Mouse (Mus musculus) forebrain, embryonic 11.5 days (tissue): ENCODE measurements at regions not wholly inside any gene's neighbourhood (a gene's known extent, or its start where the extent isn't known, plus 50 kb on each side); places are given as distances from the start of the nearest gene placed in this dataset.

ENCODE experiments used
- ATAC-seq: fragments of 200-750 bp; cut with Nextera tagmentation; replicated peaks from 2 replicates; pipeline ENCODE4 v1.8.0; 2017; ENCODE audit warnings: moderate TSS enrichment; ENCODE audit not compliant: low FRiP score
- DNase-seq: peaks from one replicate; pipeline ENCODE4 v3.0.0-alpha.2; 2017; ENCODE audit warnings: low spot score
- H3K27ac ChIP-seq: fragments of 300-500 bp; sonication (generic); 2 replicates; pipeline ENCODE4 v1.5.1; 2014; ENCODE audit warnings: low read depth, low read length
- H3K27me3 ChIP-seq: fragments of 300-500 bp; sonication (generic); 2 replicates; pipeline ENCODE4 v1.6.1; 2014; ENCODE audit warnings: mild to moderate bottlenecking, low read length, mixed read lengths; ENCODE audit not compliant: control insufficient read depth, insufficient read depth
- H3K36me3 ChIP-seq: fragments of 300-500 bp; sonication (generic); 2 replicates; pipeline ENCODE4 v1.6.1; 2014; ENCODE audit warnings: mild to moderate bottlenecking, low read length, moderate library complexity, mixed read lengths; ENCODE audit not compliant: control insufficient read depth, insufficient read depth
- H3K4me1 ChIP-seq: fragments of 300-500 bp; sonication (generic); replicated peaks from 2 replicates; pipeline ENCODE4 v1.6.1; 2014; ENCODE audit warnings: low read length, mixed read lengths; ENCODE audit not compliant: control insufficient read depth, insufficient read depth
- H3K4me2 ChIP-seq: fragments of 300-500 bp; sonication (generic); 2 replicates; pipeline ENCODE4 v1.6.1; 2014; ENCODE audit warnings: low read depth, mild to moderate bottlenecking, low read length, moderate library complexity, mixed read lengths; ENCODE audit not compliant: severe bottlenecking
- H3K4me3 ChIP-seq: fragments of 300-500 bp; sonication (generic); 2 replicates; pipeline ENCODE4 v1.5.1; 2014; ENCODE audit warnings: low read depth, low read length
- H3K9ac ChIP-seq: fragments of 300-500 bp; sonication (generic); 2 replicates; pipeline ENCODE4 v1.6.1; 2014; ENCODE audit warnings: low read length
- H3K9me3 ChIP-seq: fragments of 300-500 bp; sonication (generic); 2 replicates; pipeline ENCODE4 v1.6.1; 2016; ENCODE audit warnings: low read length, mixed read lengths; ENCODE audit not compliant: control insufficient read depth
- WGBS: fragments of 180-500 bp; shearing (Covaris S2); extraction: QIAGEN DNeasy Blood & Tissue Kit; methylation state at CpG from one replicate; pipeline ENCODE4 v1.1.7; 2014; 5-methylcytosine and 5-hydroxymethylcytosine counted together

DNA sequence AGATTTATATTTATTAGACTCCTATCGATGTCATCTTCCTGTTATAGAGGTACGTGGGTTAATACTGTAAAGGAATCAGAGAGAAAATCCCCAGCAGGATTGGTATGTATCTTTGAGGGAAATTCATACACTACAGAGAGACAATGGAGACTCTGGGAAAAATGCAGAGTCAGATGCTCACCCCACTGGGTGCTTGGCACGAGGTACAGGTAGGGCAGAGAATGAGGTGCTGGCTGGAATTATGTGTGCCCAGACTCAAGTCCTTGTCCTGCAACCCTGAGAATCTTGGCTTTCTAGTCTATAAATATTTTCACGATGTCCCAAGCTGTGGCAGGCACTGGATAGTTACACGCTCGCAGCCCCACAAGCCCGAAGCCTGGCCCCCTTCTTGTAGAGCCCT lies 57.8 kb upstream of the Cry1 start:
- H3K27ac ChIP-seq = no peak overlapping the region
- no peak for ATAC-seq
- WGBS = 92% methylated on average over 7 of the region's 7 CpGs

DNA sequence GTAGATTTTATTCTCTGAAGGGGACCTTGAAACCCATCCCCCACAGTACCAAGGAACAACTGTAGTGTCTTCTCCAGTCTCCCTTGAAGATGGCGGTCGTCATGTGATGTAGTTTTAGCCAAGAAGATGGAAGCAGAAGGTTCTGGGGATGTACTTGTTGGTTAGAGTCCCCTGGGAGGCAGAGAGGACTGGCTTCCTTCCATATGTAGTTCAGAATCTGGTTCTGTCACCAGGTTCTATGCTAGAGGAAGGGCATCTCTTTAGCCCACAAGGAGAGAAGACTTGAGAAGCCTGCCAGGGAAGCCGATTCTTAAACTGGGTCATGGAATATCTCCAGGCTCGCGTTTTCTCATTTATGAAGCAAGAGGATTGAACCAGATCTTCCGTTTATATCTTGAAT lies 58.7 kb upstream of the Cry1 start:
- ATAC-seq (no peak), DNase-seq (no peak)
- no peaks in the 10 kb centered on the region for H3K36me3 ChIP-seq
- no peak overlapping the region for H3K4me2 ChIP-seq
- no peak overlapping the region for H3K27ac ChIP-seq
- H3K9ac ChIP-seq = no peak overlapping the region
- no peaks in the 10 kb centered on the region for H3K4me1 ChIP-seq
- H3K4me3 ChIP-seq = no peak overlapping the region
- WGBS = 91% methylated on average over 6 of the region's 6 CpGs
- H3K27me3 ChIP-seq = no peaks in the 10 kb centered on the region
- H3K9me3 ChIP-seq = no peaks in the 10 kb centered on the region

More for the DNA sequence above, 57.8 kb upstream of the Cry1 start:
- Histone ChIP-seq H3K27me3 (no peaks in the 10 kb centered on the region), H3K36me3 (no peaks in the 10 kb centered on the region), H3K9me3 (no peaks in the 10 kb centered on the region), H3K9ac (no peak overlapping the region), H3K4me3 (no peak overlapping the region), H3K4me1 (no peaks in the 10 kb centered on the region), H3K4me2 (no peak overlapping the region)
- no peak for DNase-seq

DNA sequence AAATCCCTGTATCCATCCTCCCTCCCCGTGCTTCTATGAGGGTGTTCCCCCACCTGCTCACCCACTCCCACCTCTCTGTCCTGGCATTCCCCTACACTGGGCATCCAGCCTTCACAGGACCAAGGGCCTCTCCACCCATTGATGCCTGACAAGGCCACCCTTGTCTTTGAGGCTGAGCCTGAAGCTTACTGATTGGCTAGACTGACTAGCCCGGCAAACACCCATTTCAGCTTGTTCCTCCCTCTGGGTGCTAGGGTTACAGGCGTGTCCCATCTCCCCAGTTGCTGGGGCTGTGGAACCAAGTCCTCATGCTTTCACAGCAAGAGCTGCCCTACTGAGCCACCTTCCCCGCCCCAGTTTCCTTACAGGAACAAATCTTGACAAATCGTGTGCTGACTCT lies 80.9 kb upstream of the Cry1 start:
- Histone ChIP-seq H3K27ac (no peak overlapping the region), H3K4me2 (no peak overlapping the region)

DNA sequence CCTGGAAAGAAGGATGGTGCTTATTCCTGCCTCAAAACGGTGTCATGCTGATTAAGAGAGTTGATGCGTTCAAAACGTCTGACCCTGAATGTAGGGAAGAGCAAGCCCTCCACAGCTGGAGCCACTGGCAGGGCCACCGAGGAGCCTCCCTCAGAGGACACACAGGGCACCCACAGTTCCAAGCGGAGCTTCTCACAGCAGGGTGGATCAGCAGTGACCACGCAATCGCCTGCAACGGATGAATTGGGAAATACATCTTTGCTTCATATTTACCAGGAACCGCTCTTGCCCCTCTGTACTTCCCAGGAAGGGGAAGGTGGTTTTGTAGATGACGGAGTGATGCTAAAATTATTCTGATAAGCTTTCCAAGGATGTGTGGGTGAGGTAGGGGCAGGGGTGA lies 81.3 kb upstream of the Cry1 start:
- ATAC-seq (no peak), DNase-seq (no peak)
- Histone ChIP-seq H3K9ac (no peak overlapping the region), H3K4me2 (no peak overlapping the region), H3K9me3 (no peaks in the 10 kb centered on the region), H3K4me3 (no peak overlapping the region), H3K36me3 (no peaks in the 10 kb centered on the region), H3K4me1 (no peaks in the 10 kb centered on the region), H3K27me3 (no peaks in the 10 kb centered on the region), H3K27ac (no peak overlapping the region)
- WGBS = 43% methylated on average over 10 of the region's 10 CpGs

More for the DNA sequence above, 80.9 kb upstream of the Cry1 start:
- DNase-seq (no peak), ATAC-seq (no peak)
- Histone ChIP-seq H3K9ac (no peak overlapping the region), H3K4me1 (no peaks in the 10 kb centered on the region), H3K9me3 (no peaks in the 10 kb centered on the region), H3K27me3 (no peaks in the 10 kb centered on the region), H3K4me3 (no peak overlapping the region), H3K36me3 (no peaks in the 10 kb centered on the region)
- WGBS = 65% methylated on average over 5 of the region's 5 CpGs

DNA sequence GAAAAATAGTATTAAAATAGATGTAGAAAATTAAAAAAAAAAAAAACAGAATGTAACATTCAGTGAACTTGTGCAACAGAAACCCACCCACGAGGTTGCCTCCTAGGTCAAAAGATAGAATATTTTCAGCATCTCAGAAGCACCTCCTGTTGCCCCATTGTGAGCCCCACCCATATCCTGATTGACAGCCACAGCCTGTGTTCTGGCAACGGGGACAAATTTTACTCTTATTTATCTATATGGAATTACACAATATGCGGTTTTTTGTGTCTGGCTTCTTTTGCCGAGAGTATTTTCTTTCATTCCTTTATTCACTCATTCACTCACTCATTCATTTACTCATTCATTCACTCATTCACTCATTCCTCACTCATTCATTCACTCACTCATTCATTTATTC lies 81.9 kb upstream of the Cry1 start:
- H3K9ac ChIP-seq = no peak overlapping the region
- no peaks in the 10 kb centered on the region for H3K27me3 ChIP-seq
- WGBS = 85% methylated on average over 4 of the region's 4 CpGs
- ATAC-seq (no peak), DNase-seq (no peak)
- no peaks in the 10 kb centered on the region for H3K36me3 ChIP-seq
- no peak overlapping the region for H3K27ac ChIP-seq
- H3K4me1 ChIP-seq = no peaks in the 10 kb centered on the region
- no peaks in the 10 kb centered on the region for H3K9me3 ChIP-seq
- H3K4me3 ChIP-seq = no peak overlapping the region
- H3K4me2 ChIP-seq = no peak overlapping the region

DNA sequence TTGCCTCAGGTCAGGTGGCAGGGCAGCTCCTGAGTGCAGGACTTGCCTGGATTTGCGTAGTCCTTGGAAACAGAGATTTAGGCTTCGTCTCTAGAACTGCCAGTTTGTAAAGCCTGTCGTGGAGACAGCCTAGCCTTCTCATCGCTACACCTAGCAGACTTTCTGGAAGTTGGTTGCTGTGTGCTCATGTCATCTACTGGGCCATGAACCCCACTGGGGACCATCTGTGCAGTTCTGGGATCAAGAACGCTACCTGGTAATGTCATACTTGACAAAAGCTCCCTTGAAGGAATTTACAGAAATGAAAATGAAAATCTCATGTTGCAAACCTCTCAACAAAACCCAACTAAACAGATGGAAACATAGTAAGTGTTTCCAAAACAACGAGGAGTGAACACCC lies 85.3 kb upstream of the Cry1 start:
- DNase-seq (no peak), ATAC-seq (no peak)
- Histone ChIP-seq H3K9ac (no peak overlapping the region), H3K27ac (no peak overlapping the region), H3K9me3 (no peaks in the 10 kb centered on the region), H3K27me3 (no peaks in the 10 kb centered on the region), H3K4me1 (no peaks in the 10 kb centered on the region), H3K4me2 (no peak overlapping the region), H3K4me3 (no peak overlapping the region), H3K36me3 (no peaks in the 10 kb centered on the region)
- 83% methylated on average over 6 of the region's 6 CpGs for WGBS

DNA sequence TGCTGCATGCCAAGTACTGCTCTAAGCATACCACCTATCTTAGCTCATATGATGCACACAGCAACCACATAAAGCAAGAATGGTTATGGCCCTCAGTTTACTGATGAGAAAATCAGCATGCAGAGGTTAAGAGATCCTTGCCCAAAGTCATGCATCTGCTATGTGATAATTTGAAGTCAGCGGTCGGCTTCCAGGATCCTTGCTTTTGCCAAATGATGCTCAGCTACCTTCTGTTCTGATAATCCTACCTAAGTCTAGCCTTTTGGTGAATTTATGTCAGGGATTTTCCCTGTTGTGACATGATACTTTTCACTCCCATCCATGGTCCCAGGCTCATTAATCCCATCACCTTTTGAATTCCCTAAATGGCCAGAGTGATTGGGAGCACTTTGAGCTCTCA lies 91.9 kb upstream of the Cry1 start:
- ATAC-seq = no peak
- WGBS = 91% methylated on average over 2 of the region's 2 CpGs

DNA sequence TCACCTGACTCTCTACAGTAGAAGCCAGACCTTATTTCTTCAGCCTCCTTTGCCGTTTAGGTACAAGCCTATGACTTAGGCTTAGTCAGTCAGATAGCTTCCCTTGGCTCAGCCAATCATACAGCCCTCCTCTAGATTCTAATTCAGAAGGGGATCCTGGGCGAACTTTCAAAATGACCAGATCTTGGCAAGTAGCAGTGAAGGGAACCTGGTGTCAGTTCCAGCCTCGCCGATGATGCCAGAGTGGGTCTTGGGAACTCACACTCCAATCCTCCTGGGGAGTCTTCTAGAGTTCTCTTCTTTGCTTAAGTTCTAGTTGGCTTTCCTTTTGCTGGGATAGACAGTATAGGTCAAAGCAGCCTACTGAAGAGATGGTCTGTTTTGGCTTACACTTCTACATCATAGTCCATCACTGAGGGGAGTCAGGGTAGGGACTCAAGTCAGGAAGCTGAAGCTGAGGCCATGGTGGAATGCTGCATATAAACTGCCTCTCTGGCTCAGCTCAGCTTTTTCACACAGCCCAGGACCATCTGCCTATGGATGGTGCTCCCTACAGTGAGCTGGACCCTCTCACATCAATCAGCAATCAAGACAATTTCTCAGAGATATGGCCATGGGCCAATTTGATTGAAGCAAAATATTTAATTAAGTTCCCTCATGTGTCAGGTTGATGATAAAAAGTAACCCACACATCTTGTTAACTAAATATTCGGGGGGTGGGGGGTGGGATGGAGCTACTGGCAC lies 94.7 kb upstream of the Btbd11 start:
- no peaks in the 10 kb centered on the region for H3K4me1 ChIP-seq
- no peak overlapping the region for H3K9ac ChIP-seq
- H3K4me3 ChIP-seq = no peak overlapping the region
- no peaks in the 10 kb centered on the region for H3K36me3 ChIP-seq
- H3K4me2 ChIP-seq = no peak overlapping the region
- WGBS = 83% methylated on average over 5 of the region's 5 CpGs
- H3K27me3 ChIP-seq = no peaks in the 10 kb centered on the region
- ATAC-seq (0 out of 2 replicates have a peak, but pooled peaks have one; percentile 27), DNase-seq (no peak)
- no peaks in the 10 kb centered on the region for H3K9me3 ChIP-seq
- no peak overlapping the region for H3K27ac ChIP-seq

More for the DNA sequence above, 91.9 kb upstream of the Cry1 start:
- Histone ChIP-seq H3K4me3 (no peak overlapping the region), H3K36me3 (no peaks in the 10 kb centered on the region), H3K9ac (no peak overlapping the region), H3K4me1 (no peaks in the 10 kb centered on the region), H3K27ac (no peak overlapping the region), H3K27me3 (no peaks in the 10 kb centered on the region), H3K9me3 (no peaks in the 10 kb centered on the region), H3K4me2 (no peak overlapping the region)
- DNase-seq = no peak

DNA sequence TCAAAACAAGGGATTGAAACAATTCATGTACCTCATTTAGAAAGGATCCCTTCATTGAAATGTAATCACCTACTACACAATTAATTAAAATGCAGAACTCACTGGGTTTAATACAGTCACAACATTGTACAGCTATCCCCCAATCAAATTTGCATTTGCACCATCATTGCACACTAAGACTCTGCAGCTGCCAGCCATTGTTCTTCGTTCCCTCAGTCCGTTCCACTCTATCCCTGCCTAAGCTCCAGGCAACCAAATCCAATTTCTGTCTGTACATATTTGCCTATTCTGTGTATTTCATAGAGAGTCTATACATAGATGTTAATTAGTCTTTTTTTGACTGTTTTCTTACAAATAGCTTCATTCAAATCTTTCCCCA lies 94.1 kb upstream of the Btbd11 start:
- DNase-seq = no peak
- Histone ChIP-seq H3K9me3 (no peaks in the 10 kb centered on the region), H3K36me3 (no peaks in the 10 kb centered on the region), H3K27me3 (no peaks in the 10 kb centered on the region), H3K4me3 (no peak overlapping the region), H3K9ac (no peak overlapping the region), H3K27ac (no peak overlapping the region), H3K4me2 (no peak overlapping the region), H3K4me1 (no peaks in the 10 kb centered on the region)
- 41% methylated on average over 2 of the region's 2 CpGs for WGBS
- ATAC-seq = peak; percentile 73
